Mouse (Mus musculus) kidney, embryonic 16.5 days (tissue): ENCODE measurements around the gene Aven. TPM values are rescaled to one million over a fixed set of nuclear protein-coding genes. Genes with fewer than 3 reads are reported as not detected.

Source experiments
- ATAC-seq: fragments of 200-750 bp; cut with Nextera tagmentation; 2 replicates; pipeline ENCODE4 v1.8.0; 2017; ENCODE audit warnings: moderate TSS enrichment; ENCODE audit not compliant: low FRiP score, low TSS enrichment
- H3K27ac ChIP-seq: fragments of 300-500 bp; sonication (generic); 2 replicates; pipeline ENCODE4 v1.5.1; 2014; ENCODE audit warnings: low read length
- H3K27me3 ChIP-seq: fragments of 300-500 bp; sonication (generic); 2 replicates; pipeline ENCODE4 v1.6.1; 2014; ENCODE audit warnings: low read length, control low read depth, mixed read lengths; ENCODE audit not compliant: insufficient read depth
- H3K36me3 ChIP-seq: fragments of 300-500 bp; sonication (generic); 2 replicates; pipeline ENCODE4 v1.6.1; 2014; ENCODE audit warnings: low read length, control low read depth, mixed read lengths; ENCODE audit not compliant: insufficient read depth
- H3K4me1 ChIP-seq: fragments of 300-500 bp; sonication (generic); 2 replicates; pipeline ENCODE4 v1.6.1; 2014; ENCODE audit warnings: low read length, control low read depth, mixed read lengths; ENCODE audit not compliant: insufficient read depth
- H3K4me2 ChIP-seq: fragments of 300-500 bp; sonication (generic); replicated peaks from 2 replicates; pipeline ENCODE4 v1.6.1; 2014; ENCODE audit warnings: low read depth, low read length
- H3K4me3 ChIP-seq: fragments of 300-500 bp; sonication (generic); 2 replicates; pipeline ENCODE4 v1.5.1; 2014; ENCODE audit warnings: mild to moderate bottlenecking, low read length
- H3K9ac ChIP-seq: fragments of 300-500 bp; sonication (generic); replicated peaks from 2 replicates; pipeline ENCODE4 v1.6.1; 2014; ENCODE audit warnings: low read length
- H3K9me3 ChIP-seq: fragments of 300-500 bp; sonication (generic); 2 replicates; pipeline ENCODE4 v1.6.1; 2016; ENCODE audit warnings: low read length, control low read depth
- WGBS: fragments of 180-500 bp; shearing (Covaris S2); extraction: QIAGEN DNeasy Blood & Tissue Kit; methylation state at CpG from one replicate; pipeline ENCODE4 v1.1.7; 2014; 5-methylcytosine and 5-hydroxymethylcytosine counted together
- polyA plus RNA-seq: library from polyadenylated mRNA; unstranded; fragments of >200 nt; fragmentation: Nextera tagmentation; extraction: Ambion mirVana; gene quantifications from 2 replicates; pipeline ENCODE4 v1.2.1, GENCODE M21; 2015

Aven gene
- polyA plus RNA-seq, 1 experiment from 2014 or later: 7.3 TPM

DNA sequence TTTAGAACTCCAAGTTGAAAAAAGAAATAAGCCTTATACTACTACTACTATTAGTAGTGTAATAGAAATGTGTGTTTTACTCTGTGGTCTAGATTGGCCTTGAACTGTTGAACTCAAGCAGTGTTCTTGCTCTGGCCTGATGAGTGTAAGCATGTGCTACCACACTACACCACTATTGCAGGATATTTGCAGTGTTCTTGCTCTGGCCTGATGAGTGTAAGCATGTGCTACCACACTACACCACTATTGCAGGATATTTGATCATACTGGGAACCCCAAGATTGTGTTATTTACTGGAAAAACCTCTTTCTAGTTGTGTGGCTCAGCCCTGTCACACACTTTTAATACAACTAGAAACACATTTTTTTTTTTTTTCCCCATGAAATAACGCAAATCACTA lies 14.7 kb downstream of the Aven start:
- 93% methylated on average over 1 of the region's 1 CpGs for WGBS
- Histone ChIP-seq H3K4me1 (no peaks in the 10 kb centered on the region), H3K27ac (no peak overlapping the region), H3K4me3 (no peak overlapping the region), H3K9ac (no peak overlapping the region), H3K4me2 (no peak overlapping the region), H3K9me3 (no peaks in the 10 kb centered on the region), H3K36me3 (no peaks in the 10 kb centered on the region), H3K27me3 (no peaks in the 10 kb centered on the region)
- no peak for ATAC-seq

DNA sequence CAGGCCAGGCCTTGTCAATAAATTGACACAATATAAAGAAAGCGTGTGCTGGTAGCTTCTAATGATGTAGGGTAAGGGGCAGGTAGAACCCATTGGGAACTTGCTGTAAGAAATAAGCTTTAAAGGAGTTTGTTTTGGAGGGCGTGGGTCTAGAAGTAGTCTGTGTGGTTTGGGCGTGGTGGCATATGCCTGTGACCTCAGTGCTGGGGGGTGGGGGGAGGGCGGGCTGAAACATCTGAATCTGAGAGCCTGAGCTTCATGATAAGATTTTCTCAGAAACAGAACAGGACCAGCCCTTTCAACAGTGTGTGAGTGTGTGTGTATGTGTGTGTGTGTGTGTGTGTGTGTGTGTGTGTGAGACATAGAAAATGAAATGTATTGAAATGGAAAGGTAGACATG lies 17.4 kb downstream of the Aven start:
- H3K4me3 ChIP-seq: no peak overlapping the region
- no peaks in the 10 kb centered on the region for H3K4me1 ChIP-seq
- 97% methylated on average over 4 of the region's 4 CpGs for WGBS
- no peak overlapping the region for H3K4me2 ChIP-seq
- H3K27me3 ChIP-seq: no peaks in the 10 kb centered on the region
- no peaks in the 10 kb centered on the region for H3K9me3 ChIP-seq
- no peak overlapping the region for H3K27ac ChIP-seq
- no peak for ATAC-seq
- no peaks in the 10 kb centered on the region for H3K36me3 ChIP-seq
- no peak overlapping the region for H3K9ac ChIP-seq

DNA sequence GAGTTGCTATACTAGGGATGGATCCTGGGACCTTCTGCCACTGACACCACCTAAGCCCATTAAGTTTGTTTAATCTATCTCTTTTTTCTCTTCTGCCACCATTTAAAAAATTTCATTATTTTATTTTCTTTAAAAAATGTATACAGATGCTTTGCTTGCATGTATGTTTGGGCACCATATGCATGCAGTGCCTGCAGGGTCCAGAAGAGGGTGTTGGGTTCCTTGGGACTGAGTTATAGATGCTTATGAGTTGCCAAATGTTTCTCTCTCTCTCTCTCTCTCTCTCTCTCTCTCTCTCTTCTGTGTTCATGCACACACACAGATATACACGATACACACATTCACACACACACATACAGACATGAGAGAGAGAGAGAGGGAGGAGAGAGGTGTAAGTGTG lies 20.3 kb downstream of the Aven start:
- Histone ChIP-seq H3K9me3 (no peaks in the 10 kb centered on the region), H3K4me2 (no peak overlapping the region), H3K27me3 (no peaks in the 10 kb centered on the region), H3K4me3 (no peak overlapping the region), H3K4me1 (no peaks in the 10 kb centered on the region), H3K36me3 (no peaks in the 10 kb centered on the region), H3K9ac (no peak overlapping the region), H3K27ac (no peak overlapping the region)
- no peak for ATAC-seq
- WGBS: 100% methylated on average over 1 of the region's 1 CpGs

DNA sequence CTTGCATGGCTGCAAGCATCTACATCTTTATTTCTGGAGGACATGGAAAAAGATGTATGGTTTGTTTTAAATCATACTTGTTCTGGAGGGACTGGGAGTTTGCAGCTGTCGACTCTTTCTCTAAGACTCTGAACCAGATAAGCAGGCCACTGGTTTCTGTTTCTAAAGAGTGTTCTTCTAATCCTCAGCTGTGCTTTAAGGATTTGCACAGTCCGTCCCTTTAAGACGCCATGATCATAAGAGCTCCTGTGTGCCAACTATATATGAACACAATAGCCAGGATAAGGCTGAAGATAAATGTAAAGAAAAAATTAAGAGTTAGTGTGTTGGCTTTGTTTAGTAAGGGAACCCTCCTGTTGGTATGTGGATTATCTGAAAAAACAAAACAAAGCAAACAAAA lies 24.0 kb downstream of the Aven start:
- Histone ChIP-seq H3K27me3 (no peaks in the 10 kb centered on the region), H3K9ac (no peak overlapping the region), H3K4me3 (no peak overlapping the region), H3K4me2 (no peak overlapping the region), H3K9me3 (no peaks in the 10 kb centered on the region), H3K36me3 (0 out of 2 replicates have a peak, but pooled peaks cover 3% of the 10 kb centered on the region), H3K27ac (no peak overlapping the region), H3K4me1 (no peaks in the 10 kb centered on the region)
- 88% methylated on average over 3 of the region's 3 CpGs for WGBS
- ATAC-seq: no peak

DNA sequence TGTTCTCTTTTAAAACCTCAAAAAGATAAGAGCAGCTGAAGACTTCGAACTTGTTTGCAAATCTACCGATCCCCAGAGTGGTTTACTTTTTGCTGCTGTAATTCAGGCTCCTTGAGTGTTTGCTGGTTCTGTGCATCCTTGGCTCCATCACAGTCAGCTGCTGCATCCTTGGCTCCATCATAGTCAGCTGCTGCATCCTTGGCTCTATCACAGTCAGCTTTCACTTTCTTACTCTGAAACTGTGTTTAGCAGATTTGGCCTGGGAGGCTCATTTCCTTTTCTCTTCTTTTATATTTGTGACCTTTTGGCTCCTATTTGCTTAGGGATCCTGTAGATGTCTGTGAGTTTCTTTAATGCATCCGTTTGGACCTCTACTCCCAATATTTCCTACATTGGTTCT lies 24.5 kb downstream of the Aven start:
- Histone ChIP-seq H3K4me1 (no peaks in the 10 kb centered on the region), H3K9me3 (no peaks in the 10 kb centered on the region), H3K4me3 (no peak overlapping the region), H3K9ac (no peak overlapping the region), H3K27me3 (no peaks in the 10 kb centered on the region), H3K4me2 (no peak overlapping the region), H3K27ac (no peak overlapping the region), H3K36me3 (0 out of 2 replicates have a peak, but pooled peaks cover 3% of the 10 kb centered on the region)
- WGBS: 90% methylated on average over 3 of the region's 3 CpGs
- ATAC-seq: no peak

DNA sequence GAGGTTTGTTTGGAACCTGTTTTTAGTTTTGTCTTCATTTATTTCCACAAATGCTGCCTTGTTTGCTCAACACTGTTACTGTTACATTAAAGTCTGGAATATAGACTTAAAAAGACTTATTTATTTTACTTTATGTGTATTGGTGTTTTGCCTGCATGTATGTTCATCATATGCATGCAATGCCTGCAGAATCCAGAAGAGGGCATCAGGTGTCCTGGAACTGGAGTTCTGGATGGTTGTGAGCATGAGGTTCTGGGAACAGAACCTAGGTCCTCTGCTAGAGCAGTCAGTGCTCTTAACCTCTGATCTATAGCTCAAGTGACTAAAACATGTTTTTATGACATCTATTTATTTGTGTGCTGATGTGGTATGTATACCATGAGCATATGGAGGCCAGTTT lies 25.8 kb downstream of the Aven start:
- Histone ChIP-seq H3K9me3 (no peaks in the 10 kb centered on the region), H3K27me3 (no peaks in the 10 kb centered on the region), H3K4me3 (no peak overlapping the region), H3K36me3 (0 out of 2 replicates have a peak, but pooled peaks cover 3% of the 10 kb centered on the region), H3K4me1 (no peaks in the 10 kb centered on the region), H3K4me2 (no peak overlapping the region), H3K27ac (no peak overlapping the region), H3K9ac (no peak overlapping the region)
- ATAC-seq: no peak

DNA sequence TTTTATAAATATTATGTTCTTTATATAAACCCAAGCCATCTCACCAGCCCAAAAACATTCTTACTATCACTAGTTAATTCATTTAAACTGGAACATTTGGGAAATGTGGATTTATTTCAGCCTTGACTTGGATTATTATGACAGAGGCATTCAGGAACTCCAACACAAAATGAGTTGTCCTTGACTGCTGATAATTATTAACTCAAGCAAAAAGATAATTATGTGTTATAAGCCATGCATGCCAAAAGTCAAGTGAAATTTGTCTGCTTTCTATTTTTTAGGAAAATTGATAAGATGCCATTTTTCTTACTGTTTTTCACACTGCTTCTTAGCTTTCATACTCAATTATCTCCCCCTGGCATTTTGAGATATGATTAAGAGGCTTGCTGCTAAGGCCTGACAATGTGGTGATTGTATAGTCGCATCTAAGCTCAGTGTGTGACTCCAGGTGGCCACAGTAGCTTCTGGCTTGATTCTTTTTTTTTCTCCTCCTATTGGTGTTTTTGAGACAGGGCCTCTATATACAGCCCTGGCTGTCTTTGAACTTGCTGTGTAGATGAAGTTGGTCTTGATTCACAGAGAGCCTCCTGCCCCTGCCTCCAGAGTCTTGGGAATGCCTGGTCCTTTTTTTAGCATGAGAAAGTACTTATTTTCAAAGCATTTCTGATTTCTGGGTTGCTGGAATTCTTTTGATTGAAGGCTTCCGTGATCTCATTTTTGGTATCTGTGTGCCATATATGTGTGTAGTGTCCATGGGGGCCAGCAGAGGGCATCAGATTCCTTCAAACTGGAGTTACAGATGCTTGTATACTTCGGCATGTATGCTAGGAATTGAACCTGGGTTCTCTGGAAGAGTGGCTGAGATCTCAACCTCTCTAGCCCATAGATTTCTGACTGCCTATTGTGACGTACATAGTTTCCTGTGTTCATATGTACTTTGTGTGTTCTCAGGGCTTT lies 28.0 kb downstream of the Aven start:
- 90% methylated on average over 4 of the region's 4 CpGs for WGBS
- H3K9me3 ChIP-seq: no peaks in the 10 kb centered on the region
- no peaks in the 10 kb centered on the region for H3K4me1 ChIP-seq
- no peak overlapping the region for H3K4me3 ChIP-seq
- no peak for ATAC-seq
- H3K27me3 ChIP-seq: no peaks in the 10 kb centered on the region
- no peak overlapping the region for H3K27ac ChIP-seq
- H3K9ac ChIP-seq: no peak overlapping the region
- no peak overlapping the region for H3K4me2 ChIP-seq
- 0 out of 2 replicates have a peak, but pooled peaks cover 3% of the 10 kb centered on the region for H3K36me3 ChIP-seq

DNA sequence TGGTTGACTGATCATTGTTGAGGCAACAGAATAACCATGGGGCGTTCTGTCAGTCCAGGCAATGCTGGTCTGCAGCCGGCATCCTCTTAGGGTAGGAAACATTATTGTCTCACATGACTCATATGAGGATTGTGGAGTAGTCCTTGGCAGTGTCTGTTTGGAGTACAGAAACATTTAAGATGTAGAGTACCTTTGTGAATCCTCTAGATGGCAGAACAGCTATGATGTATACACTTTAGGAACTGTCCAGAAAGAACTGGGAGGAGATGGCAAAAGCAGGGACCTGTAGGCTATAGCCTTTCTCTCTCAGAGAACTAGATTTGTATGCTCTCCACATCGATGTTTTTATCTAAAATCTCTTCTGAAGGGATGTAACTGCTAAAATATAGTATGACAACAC lies 34.2 kb downstream of the Aven start:
- Histone ChIP-seq H3K9me3 (no peaks in the 10 kb centered on the region), H3K4me3 (no peak overlapping the region), H3K4me2 (no peak overlapping the region), H3K4me1 (no peaks in the 10 kb centered on the region), H3K27ac (no peak overlapping the region), H3K36me3 (no peaks in the 10 kb centered on the region), H3K27me3 (no peaks in the 10 kb centered on the region), H3K9ac (no peak overlapping the region)
- ATAC-seq: no peak
- WGBS: 94% methylated on average over 3 of the region's 3 CpGs

DNA sequence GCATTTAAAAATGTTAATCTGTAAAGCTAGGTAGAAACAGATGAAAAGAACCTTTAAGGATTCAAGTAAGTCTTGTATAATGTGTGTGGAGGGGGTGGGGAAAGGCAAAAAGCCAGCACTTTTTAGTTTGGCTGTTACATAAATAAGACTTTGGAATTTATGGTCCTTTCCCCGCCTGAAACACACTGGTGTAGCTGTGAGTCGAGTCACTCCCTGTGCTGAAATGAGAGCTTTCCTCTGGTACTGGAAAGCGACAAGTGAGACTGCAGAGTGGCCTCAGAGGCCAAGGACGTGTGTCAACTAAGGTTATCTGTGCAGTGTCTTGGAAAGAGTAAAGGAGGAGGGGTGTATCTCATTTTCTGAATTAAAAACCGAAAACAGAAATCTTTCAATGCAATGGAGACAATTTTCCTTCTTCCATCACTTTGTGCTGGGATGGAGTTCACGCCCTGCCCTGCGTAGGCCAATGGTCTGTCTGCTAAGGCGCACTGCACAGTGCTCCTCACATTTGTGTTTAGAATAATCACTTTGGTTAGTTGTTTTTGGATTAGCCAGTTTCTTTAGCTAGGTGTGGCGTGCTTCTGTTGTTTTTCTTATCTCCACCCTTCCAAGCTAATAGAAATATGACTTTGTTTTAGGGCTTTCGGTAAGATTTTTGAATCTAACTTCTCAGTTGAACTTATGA lies 40.2 kb downstream of the Aven start:
- ATAC-seq: peak; percentile 54; the same call in 1 of the 2 replicates
- Histone ChIP-seq H3K27me3 (no peaks in the 10 kb centered on the region), H3K27ac (no peak overlapping the region), H3K9ac (no peak overlapping the region), H3K4me3 (no peak overlapping the region), H3K4me1 (peaks cover 3% of the 10 kb centered on the region; the same call in 1 of the 2 replicates), H3K36me3 (no peaks in the 10 kb centered on the region), H3K4me2 (no peak overlapping the region), H3K9me3 (no peaks in the 10 kb centered on the region)
- WGBS: 48% methylated on average over 10 of the region's 10 CpGs
